Mouse (Mus musculus): ENCODE measurements at regions not wholly inside any gene's neighbourhood (a gene's known extent, or its start where the extent isn't known, plus 50 kb on each side); places are given as distances from the start of the nearest gene placed in this dataset.

DNA sequence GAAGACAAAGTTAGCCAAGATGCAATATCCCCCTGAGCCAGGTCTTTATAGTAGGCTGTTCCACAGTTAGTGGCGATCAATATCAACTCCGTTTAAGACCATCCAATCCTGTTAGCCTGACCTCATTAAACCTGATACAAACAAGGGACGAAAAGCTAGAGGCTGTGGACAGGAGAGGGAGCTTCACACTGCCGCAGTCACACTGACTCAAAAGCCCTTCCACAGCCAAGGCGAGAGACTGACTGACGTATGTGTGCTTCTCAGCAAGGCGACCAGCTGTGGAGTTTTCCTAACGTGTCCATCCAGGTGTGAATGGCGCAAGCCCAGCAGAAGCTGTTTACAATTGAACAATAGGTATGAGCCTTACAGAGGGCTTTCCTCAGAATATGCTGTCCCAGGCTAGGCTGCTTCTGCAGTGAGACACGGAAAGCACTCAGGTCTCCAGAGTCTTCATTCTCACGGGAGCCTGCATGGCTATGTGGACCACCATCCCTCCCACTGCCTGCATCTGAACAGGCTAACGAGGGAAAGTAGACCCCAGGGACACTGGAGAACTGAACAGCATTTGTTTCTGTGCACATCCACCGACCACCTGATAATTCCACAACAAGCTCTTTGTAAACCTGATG is 224.7 kb upstream of the Pgrmc2 start:
- TF ChIP-seq CTCF (IDR thresholded peaks at IDR 0.05; ENCODE audit: borderline replicate concordance, extremely low read depth, insufficient read depth, insufficient read length): no peak
- no peak for TF ChIP-seq POLR2A (IDR thresholded peaks at IDR 0.05; ENCODE audit: borderline replicate concordance, extremely low read depth, insufficient read depth, insufficient read length, poor library complexity, severe bottlenecking)

All from brain, embryonic 14.5 days (tissue).